Mouse (Mus musculus) hindbrain, embryonic 11.5 days (tissue): ENCODE data around the gene Tcam1. TPM values are rescaled to one million over a fixed set of nuclear protein-coding genes. Genes with fewer than 3 reads are reported as not detected.

ENCODE experiments used
- ATAC-seq: fragments of 200-750 bp; cut with Nextera tagmentation; 2 replicates; pipeline ENCODE4 v1.8.0; 2017; ENCODE audit warnings: mild to moderate bottlenecking, moderate TSS enrichment, moderate library complexity; ENCODE audit not compliant: low FRiP score
- DNase-seq: peaks from one replicate; pipeline ENCODE4 v3.0.0-alpha.2; 2015; ENCODE audit warnings: low spot score
- H3K27ac ChIP-seq: fragments of 300-500 bp; sonication (generic); 2 replicates; pipeline ENCODE4 v1.5.1; 2014; ENCODE audit warnings: mild to moderate bottlenecking, low read depth, low read length
- H3K27me3 ChIP-seq: fragments of 300-500 bp; sonication (generic); 2 replicates; pipeline ENCODE4 v1.6.1; 2014; ENCODE audit warnings: mild to moderate bottlenecking, low read length, moderate library complexity, mixed read lengths; ENCODE audit not compliant: control insufficient read depth, insufficient read depth
- H3K36me3 ChIP-seq: fragments of 300-500 bp; sonication (generic); 2 replicates; pipeline ENCODE4 v1.6.1; 2014; ENCODE audit warnings: mild to moderate bottlenecking, low read length, moderate library complexity, mixed read lengths; ENCODE audit not compliant: control insufficient read depth, insufficient read depth
- H3K4me1 ChIP-seq: fragments of 300-500 bp; sonication (generic); replicated peaks from 2 replicates; pipeline ENCODE4 v1.6.1; 2014; ENCODE audit warnings: low read length, mixed read lengths; ENCODE audit not compliant: control insufficient read depth, insufficient read depth
- H3K4me2 ChIP-seq: fragments of 300-500 bp; sonication (generic); replicated peaks from 2 replicates; pipeline ENCODE4 v1.6.1; 2014; ENCODE audit warnings: mild to moderate bottlenecking, low read depth, low read length
- H3K4me3 ChIP-seq: fragments of 300-500 bp; sonication (generic); 2 replicates; pipeline ENCODE4 v1.5.1; 2014; ENCODE audit warnings: low read depth, low read length
- H3K9ac ChIP-seq: fragments of 300-500 bp; sonication (generic); 2 replicates; pipeline ENCODE4 v1.6.1; 2014; ENCODE audit warnings: low read depth, low read length
- H3K9me3 ChIP-seq: fragments of 300-500 bp; sonication (generic); 2 replicates; pipeline ENCODE4 v1.6.1; 2016; ENCODE audit warnings: low read length; ENCODE audit not compliant: control insufficient read depth
- WGBS: fragments of 180-500 bp; shearing (Covaris S2); extraction: QIAGEN DNeasy Blood & Tissue Kit; methylation state at CpG from one replicate; pipeline ENCODE4 v1.1.7; 2014; 5-methylcytosine and 5-hydroxymethylcytosine counted together
- polyA plus RNA-seq: library from polyadenylated mRNA; unstranded; fragments of >200 nt; fragmentation: Nextera tagmentation; extraction: Ambion mirVana; gene quantifications from 2 replicates; pipeline ENCODE4 v1.2.1, GENCODE M21; 2014

Gene Tcam1
- polyA plus RNA-seq, 1 experiment from 2014 or later: 0.08 TPM

GRCm38 (mm10) chr11:106282452-106282851 is 6.0 kb downstream of the Tcam1 start:
- H3K4me3 ChIP-seq: no peak overlapping the region
- DNase-seq (no peak), ATAC-seq (no peak)
- no peaks in the 10 kb centered on the region for H3K4me1 ChIP-seq
- WGBS: 84% methylated on average over 6 of the region's 6 CpGs
- no peaks in the 10 kb centered on the region for H3K9me3 ChIP-seq
- no peaks in the 10 kb centered on the region for H3K36me3 ChIP-seq
- H3K9ac ChIP-seq: no peak overlapping the region
- H3K4me2 ChIP-seq: no peak overlapping the region
- H3K27me3 ChIP-seq: no peaks in the 10 kb centered on the region
- no peak overlapping the region for H3K27ac ChIP-seq

DNA sequence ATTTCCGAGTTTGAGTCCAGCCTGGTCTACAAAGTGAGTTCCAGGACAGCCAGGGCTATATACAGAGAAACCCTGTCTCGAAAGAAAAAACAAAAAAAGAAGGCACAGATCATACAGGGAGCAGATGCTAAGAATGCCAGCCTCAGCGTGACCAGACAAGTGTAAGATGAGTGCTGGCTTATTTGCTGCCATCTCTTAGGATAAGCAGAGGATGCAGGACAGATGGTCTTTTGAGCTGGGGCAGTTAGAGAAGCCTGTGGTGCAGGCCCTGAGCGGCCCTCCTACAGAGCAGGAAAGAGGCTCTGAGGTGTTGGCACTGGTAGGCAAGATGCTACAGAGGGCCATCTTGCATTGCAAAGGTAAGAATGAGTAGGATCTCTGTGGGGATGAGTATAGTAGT is 6.9 kb downstream of the Tcam1 start:
- WGBS: 77% methylated on average over 4 of the region's 4 CpGs

GRCm38 (mm10) chr11:106284126-106284525 is 7.7 kb downstream of the Tcam1 start:
- H3K9ac ChIP-seq: no peak overlapping the region
- DNase-seq (no peak), ATAC-seq (no peak)
- no peaks in the 10 kb centered on the region for H3K36me3 ChIP-seq
- no peak overlapping the region for H3K27ac ChIP-seq
- H3K4me1 ChIP-seq: no peaks in the 10 kb centered on the region
- H3K4me3 ChIP-seq: no peak overlapping the region
- no peaks in the 10 kb centered on the region for H3K9me3 ChIP-seq
- no peaks in the 10 kb centered on the region for H3K27me3 ChIP-seq
- H3K4me2 ChIP-seq: no peak overlapping the region
- WGBS: 77% methylated on average over 8 of the region's 8 CpGs

More for the DNA sequence above, 6.9 kb downstream of the Tcam1 start:
- H3K4me2 ChIP-seq: no peak overlapping the region
- H3K9me3 ChIP-seq: no peaks in the 10 kb centered on the region
- H3K27ac ChIP-seq: no peak overlapping the region
- no peak for DNase-seq
- H3K27me3 ChIP-seq: no peaks in the 10 kb centered on the region
- no peak overlapping the region for H3K9ac ChIP-seq
- ATAC-seq: no peak
- no peaks in the 10 kb centered on the region for H3K4me1 ChIP-seq
- no peak overlapping the region for H3K4me3 ChIP-seq
- no peaks in the 10 kb centered on the region for H3K36me3 ChIP-seq

- 87% methylated on average over 7 of the region's 7 CpGs for WGBS
Measured at GRCm38 (mm10) chr11:106286206-106286605, 9.7 kb downstream of the Tcam1 start.

GRCm38 (mm10) chr11:106286987-106287386 is 10.5 kb downstream of the Tcam1 start:
- no peaks in the 10 kb centered on the region for H3K4me1 ChIP-seq
- H3K9me3 ChIP-seq: no peaks in the 10 kb centered on the region
- WGBS: 76% methylated on average over 11 of the region's 11 CpGs
- no peak overlapping the region for H3K9ac ChIP-seq
- no peaks in the 10 kb centered on the region for H3K27me3 ChIP-seq
- no peak overlapping the region for H3K4me3 ChIP-seq
- no peak overlapping the region for H3K4me2 ChIP-seq
- no peak overlapping the region for H3K27ac ChIP-seq
- DNase-seq (no peak), ATAC-seq (no peak)
- no peaks in the 10 kb centered on the region for H3K36me3 ChIP-seq

More at GRCm38 (mm10) chr11:106286206-106286605, 9.7 kb downstream of the Tcam1 start:
- Histone ChIP-seq H3K9ac (no peak overlapping the region), H3K9me3 (no peaks in the 10 kb centered on the region), H3K4me1 (no peaks in the 10 kb centered on the region), H3K4me2 (no peak overlapping the region), H3K4me3 (no peak overlapping the region), H3K36me3 (no peaks in the 10 kb centered on the region), H3K27me3 (no peaks in the 10 kb centered on the region), H3K27ac (no peak overlapping the region)
- DNase-seq (no peak), ATAC-seq (no peak)

GRCm38 (mm10) chr11:106289369-106289768 is 12.9 kb downstream of the Tcam1 start:
- no peak for DNase-seq
- 78% methylated on average over 8 of the region's 8 CpGs for WGBS
- H3K4me3 ChIP-seq: no peak overlapping the region

GRCm38 (mm10) chr11:106290376-106290775 is 13.9 kb downstream of the Tcam1 start:
- no peak overlapping the region for H3K9ac ChIP-seq
- H3K9me3 ChIP-seq: no peaks in the 10 kb centered on the region
- ATAC-seq: no peak
- 91% methylated on average over 5 of the region's 5 CpGs for WGBS
- no peak overlapping the region for H3K4me3 ChIP-seq
- H3K27me3 ChIP-seq: no peaks in the 10 kb centered on the region
- DNase-seq: no peak
- H3K36me3 ChIP-seq: no peaks in the 10 kb centered on the region
- no peak overlapping the region for H3K27ac ChIP-seq
- H3K4me2 ChIP-seq: no peak overlapping the region
- H3K4me1 ChIP-seq: no peaks in the 10 kb centered on the region

More at GRCm38 (mm10) chr11:106289369-106289768, 12.9 kb downstream of the Tcam1 start:
- Histone ChIP-seq H3K27ac (no peak overlapping the region), H3K4me1 (no peaks in the 10 kb centered on the region), H3K4me2 (no peak overlapping the region), H3K36me3 (no peaks in the 10 kb centered on the region), H3K27me3 (no peaks in the 10 kb centered on the region), H3K9ac (no peak overlapping the region), H3K9me3 (no peaks in the 10 kb centered on the region)
- no peak for ATAC-seq

- no peak overlapping the region for H3K27ac ChIP-seq
- ATAC-seq (no peak), DNase-seq (no peak)
- no peak overlapping the region for H3K9ac ChIP-seq
- no peaks in the 10 kb centered on the region for H3K27me3 ChIP-seq
- no peaks in the 10 kb centered on the region for H3K4me1 ChIP-seq
- WGBS: 84% methylated on average over 2 of the region's 2 CpGs
- no peaks in the 10 kb centered on the region for H3K9me3 ChIP-seq
- H3K36me3 ChIP-seq: no peaks in the 10 kb centered on the region
- no peak overlapping the region for H3K4me2 ChIP-seq
- no peak overlapping the region for H3K4me3 ChIP-seq
Measured at GRCm38 (mm10) chr11:106291861-106292260, 15.4 kb downstream of the Tcam1 start.

DNA sequence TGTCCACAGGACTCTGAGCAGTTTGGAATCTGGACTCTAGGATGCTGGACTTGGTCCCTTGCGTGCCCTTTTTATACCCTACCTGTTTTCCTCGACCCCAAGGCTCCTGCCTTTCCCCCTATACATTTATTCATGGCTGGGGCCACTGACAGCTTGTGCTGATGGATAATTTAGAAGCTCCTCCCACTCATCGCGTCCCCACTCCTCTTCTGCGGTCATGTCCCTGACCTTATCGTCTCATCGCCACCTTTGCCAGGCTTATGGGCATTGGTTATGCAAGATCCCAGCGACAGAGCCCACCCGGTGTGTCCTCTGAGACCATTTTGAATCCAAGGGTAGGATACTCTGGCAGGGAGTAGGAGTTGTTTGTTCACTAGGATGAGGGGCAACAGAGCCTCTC is 25.3 kb downstream of the Tcam1 start, which contains the start of gene Gh:
Gene Gh, minus strand, starts transcription at position 101 of the 400 bp plus-strand sequence.
- DNase-seq (no peak), ATAC-seq (no peak)
- Histone ChIP-seq H3K4me3 (no peak within 1 kb of the TSS), H3K36me3 (no peaks in the 10 kb centered on the region), H3K9ac (no peak within 1 kb of the TSS), H3K27ac (no peak within 1 kb of the TSS), H3K9me3 (no peaks in the 10 kb centered on the region), H3K4me2 (no peak within 1 kb of the TSS), H3K27me3 (no peaks in the 10 kb centered on the region), H3K4me1 (no peaks in the 10 kb centered on the region)
- 81% methylated on average over 9 of the region's 9 CpGs for WGBS
